Mouse (Mus musculus): ENCODE measurements around the gene Hmgb1. TPM values are rescaled to one million over a fixed set of nuclear protein-coding genes. Genes with fewer than 3 reads are reported as not detected.
"Not testable (repeated sequence)": the region's sequence is repeated elsewhere in the genome, so short reads cannot be mapped to it uniquely, and the experiment has no call there.

Gene Hmgb1
- total and polyA plus RNA-seq, 3 experiments, result 227 to 899 (median 288) TPM

DNA sequence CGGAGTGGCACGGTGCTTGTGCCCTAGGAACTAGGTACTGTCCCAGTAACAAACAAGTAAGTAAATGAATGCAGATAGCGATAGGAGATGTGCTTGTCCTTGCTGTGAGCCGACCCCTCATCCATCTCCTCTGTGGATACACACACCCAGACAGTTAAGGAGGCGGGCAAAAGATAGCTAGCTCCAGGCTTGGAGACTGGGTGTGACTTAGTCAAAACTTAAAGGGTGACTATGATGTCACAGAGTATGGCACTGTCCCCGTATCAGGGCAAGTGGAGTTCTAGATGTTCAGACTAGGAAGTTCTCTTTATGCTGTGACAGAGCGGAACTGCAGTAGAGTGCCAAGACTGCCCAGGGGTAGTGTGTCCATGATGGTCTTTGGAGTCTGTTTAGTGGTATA, 37.6 kb downstream of the Hmgb1 start:
- no peak overlapping the region for H3K27ac ChIP-seq (ENCODE audit: insufficient read depth, low read depth)
- H3K36me3 ChIP-seq (replicated peaks in 1 of 2; ENCODE audit: control insufficient read depth in 1 of 2, insufficient read depth in 1 of 2, low read length in 1 of 2), result no peaks in the 10 kb centered on the region
- no peak overlapping the region for H3K4me2 ChIP-seq (ENCODE audit: insufficient read depth, low read depth, poor library complexity, severe bottlenecking)
- peaks cover 3% of the 10 kb centered on the region for H3K9me3 ChIP-seq (replicated peaks; ENCODE audit: low read length)
- H3K4me1 ChIP-seq (ENCODE audit: control insufficient read depth in 1 of 2, insufficient read depth in 2 of 2), result peaks cover 0 to 8% of the 10 kb centered on the region in 2 experiments; a peak in 1 of 4 replicates
- H3K9ac ChIP-seq (ENCODE audit: insufficient read depth, low read depth), result no peak overlapping the region
- no peaks in the 10 kb centered on the region for H3K27me3 ChIP-seq (replicated peaks)
- TF ChIP-seq CTCF (conservative IDR thresholded peaks at IDR 0.05 in 1 of 2, IDR thresholded peaks at IDR 0.05 in 1 of 2; ENCODE audit: low read depth in 2 of 2, low read length in 2 of 2) (no peak), TCF12 (IDR thresholded peaks at IDR 0.05; ENCODE audit: low read depth, low read length) (no peak), ZMIZ1 (IDR thresholded peaks at IDR 0.05; ENCODE audit: low read depth, low read length) (no peak), GABPA (IDR thresholded peaks at IDR 0.05; ENCODE audit: insufficient replicate concordance, low read depth, low read length) (no peak), POLR2A (IDR thresholded peaks at IDR 0.05; ENCODE audit: low read depth, low read length) (no peak), SIN3A (IDR thresholded peaks at IDR 0.05; ENCODE audit: low read length) (no peak), MAZ (IDR thresholded peaks at IDR 0.05; ENCODE audit: low read depth, low read length) (no peak), RCOR1 (conservative IDR thresholded peaks at IDR 0.05; ENCODE audit: low read depth, low read length) (no peak), UBTF (IDR thresholded peaks at IDR 0.05; ENCODE audit: low read depth, low read length) (no peak)
- in situ Hi-C loops (cut with MboI; ENCODE audit: low pct_ligation_motif_present, low pct_unique_long_range_greater_than_20kb, low sequenced_read_pairs) (no loop called here), dilution Hi-C loops (cut with MboI; ENCODE audit: extremely low pct_ligation_motif_present, extremely low pct_unique_long_range_greater_than_20kb, low sequenced_read_pairs) (no loop called here)
- H3K4me3 ChIP-seq (replicated peaks in 1 of 3; ENCODE audit: low read depth in 2 of 3, low read length in 2 of 3, poor library complexity in 1 of 3), result no peak overlapping the region
- no peak for DNase-seq (ENCODE audit: extremely low read depth)
- no peaks in the 10 kb centered on the region for H3K79me2 ChIP-seq (replicated peaks; ENCODE audit: control insufficient read depth, extremely low read depth, insufficient read depth, poor library complexity, severe bottlenecking)

DNA sequence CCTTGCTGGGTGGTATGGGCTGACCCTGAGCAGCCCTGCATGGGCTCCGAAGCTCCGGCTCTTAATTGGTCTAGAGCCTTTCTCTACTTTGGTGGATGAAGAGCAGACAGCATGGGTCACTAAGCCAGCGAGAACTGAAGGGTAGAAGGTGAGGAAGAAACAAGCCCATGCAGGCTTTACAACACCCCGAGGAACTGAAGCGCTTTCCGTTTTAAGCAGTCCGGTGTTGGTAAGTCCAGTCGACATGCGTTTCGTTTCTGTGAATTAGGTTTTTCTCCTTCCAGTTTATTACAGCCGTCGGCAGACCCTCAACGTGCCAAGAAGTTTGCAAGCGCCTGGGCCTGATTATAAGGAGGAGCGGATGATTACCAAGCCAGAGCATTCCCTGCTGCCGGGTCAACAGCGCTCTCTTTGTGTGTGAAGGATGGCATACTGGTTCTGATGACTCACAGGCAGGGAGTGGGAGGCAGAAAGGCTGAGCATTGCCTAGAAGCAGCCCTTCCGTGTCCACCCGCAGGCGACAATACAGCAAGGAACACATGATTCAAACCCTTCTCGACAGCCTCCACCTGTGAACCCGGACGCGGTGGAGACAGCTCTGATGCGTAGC, 40.4 kb downstream of the Hmgb1 start:
- no peaks in the 10 kb centered on the region for H3K36me3 ChIP-seq (replicated peaks in 1 of 2; ENCODE audit: control insufficient read depth in 1 of 2, insufficient read depth in 1 of 2, low read length in 1 of 2)
- no peaks in the 10 kb centered on the region for H3K79me2 ChIP-seq (replicated peaks; ENCODE audit: control insufficient read depth, extremely low read depth, insufficient read depth, poor library complexity, severe bottlenecking)
- in situ Hi-C loops (cut with MboI; ENCODE audit: low pct_ligation_motif_present, low pct_unique_long_range_greater_than_20kb, low sequenced_read_pairs), result no loop called here

DNA sequence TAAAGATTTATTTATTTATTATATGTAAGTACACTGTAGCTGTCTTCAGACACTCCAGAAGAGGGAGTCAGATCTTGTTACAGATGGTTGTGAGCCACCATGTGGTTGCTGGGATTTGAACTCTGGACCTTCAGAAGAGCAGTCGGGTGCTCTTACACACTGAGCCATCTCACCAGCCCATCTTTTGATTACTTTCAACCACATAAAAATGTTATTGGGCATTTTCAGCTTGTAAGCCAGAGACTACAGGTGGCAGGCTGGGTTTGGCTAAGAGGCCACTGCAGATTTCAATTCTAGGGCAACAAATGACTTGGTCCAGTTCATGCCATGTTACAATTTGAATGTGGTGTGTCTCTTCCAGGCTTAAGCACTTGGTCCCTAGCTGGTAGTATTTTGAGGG, 43.1 kb downstream of the Hmgb1 start:
- H3K4me2 ChIP-seq (ENCODE audit: insufficient read depth, low read depth, poor library complexity, severe bottlenecking); H3K27ac ChIP-seq (ENCODE audit: insufficient read depth, low read depth); dilution Hi-C loops (cut with MboI; ENCODE audit: extremely low pct_ligation_motif_present, extremely low pct_unique_long_range_greater_than_20kb, low sequenced_read_pairs); H3K27me3 ChIP-seq (replicated peaks); H3K36me3 ChIP-seq (replicated peaks in 1 of 2; ENCODE audit: control insufficient read depth in 1 of 2, insufficient read depth in 1 of 2, low read length in 1 of 2); H3K4me1 ChIP-seq (ENCODE audit: control insufficient read depth in 1 of 2, insufficient read depth in 2 of 2); in situ Hi-C loops (cut with MboI; ENCODE audit: low pct_ligation_motif_present, low pct_unique_long_range_greater_than_20kb, low sequenced_read_pairs); DNase-seq (ENCODE audit: extremely low read depth); H3K9me3 ChIP-seq (replicated peaks; ENCODE audit: low read length); H3K4me3 ChIP-seq (replicated peaks in 1 of 3; ENCODE audit: low read depth in 2 of 3, low read length in 2 of 3, poor library complexity in 1 of 3); H3K79me2 ChIP-seq (replicated peaks; ENCODE audit: control insufficient read depth, extremely low read depth, insufficient read depth, poor library complexity, severe bottlenecking); H3K9ac ChIP-seq (ENCODE audit: insufficient read depth, low read depth): not testable (repeated sequence)

More for the DNA sequence above, 40.4 kb downstream of the Hmgb1 start:
- DNase-seq (ENCODE audit: extremely low read depth), result no peak
- dilution Hi-C loops (cut with MboI; ENCODE audit: extremely low pct_ligation_motif_present, extremely low pct_unique_long_range_greater_than_20kb, low sequenced_read_pairs), result no loop called here
- H3K4me3 ChIP-seq (replicated peaks in 1 of 3; ENCODE audit: low read depth in 2 of 3, low read length in 2 of 3, poor library complexity in 1 of 3), result no peak overlapping the region
- TF ChIP-seq MEF2A (IDR thresholded peaks at IDR 0.05; ENCODE audit: borderline replicate concordance, low read depth, low read length), result no peak
- no peak for TF ChIP-seq MAZ (IDR thresholded peaks at IDR 0.05; ENCODE audit: low read depth, low read length)
- no peak for TF ChIP-seq USF2 (conservative IDR thresholded peaks at IDR 0.05; ENCODE audit: low read depth, low read length)
- no peak for TF ChIP-seq IRF4 (IDR thresholded peaks at IDR 0.05; ENCODE audit: low read depth, low read length)
- TF ChIP-seq KAT2A (IDR thresholded peaks at IDR 0.05; ENCODE audit: insufficient replicate concordance, low read length), result no peak
- no peaks in the 10 kb centered on the region for H3K9me3 ChIP-seq (replicated peaks; ENCODE audit: low read length)
- peaks cover 0 to 12% of the 10 kb centered on the region in 2 experiments; a peak in 2 of 4 replicates for H3K4me1 ChIP-seq (ENCODE audit: control insufficient read depth in 1 of 2, insufficient read depth in 2 of 2)
- no peak overlapping the region for H3K9ac ChIP-seq (ENCODE audit: insufficient read depth, low read depth)
- no peak overlapping the region for H3K4me2 ChIP-seq (ENCODE audit: insufficient read depth, low read depth, poor library complexity, severe bottlenecking)
- no peak overlapping the region for H3K27ac ChIP-seq (ENCODE audit: insufficient read depth, low read depth)
- no peaks in the 10 kb centered on the region for H3K27me3 ChIP-seq (replicated peaks)

All from CH12.LX (cell line).